Mouse (Mus musculus) liver, postnatal 0 days (tissue): ENCODE results near the gene Ccr1l1.

Experiments used
- CTCF ChIP-seq: sonication (generic); IDR thresholded peaks from 2 replicates; pipeline ENCODE4 v1.5.1; 2016; ENCODE audit warnings: antibody characterized with exemption, low read depth
- EP300 ChIP-seq: IDR thresholded peaks from 2 replicates; pipeline ENCODE4 v1.6.1; 2016; ENCODE audit warnings: antibody characterized with exemption, low read depth, mild to moderate bottlenecking

- TF ChIP-seq CTCF (no peak), EP300 (peak; percentile 65; the same call in 1 of the 2 replicates)
Observed at GRCm38 (mm10) chr9:124014985-124015652, 36.9 kb upstream of the Ccr1l1 start.
